Mouse (Mus musculus) liver, embryonic 12.5 days (tissue): ENCODE data around the gene Dcst2. TPM values are rescaled to one million over a fixed set of nuclear protein-coding genes. Genes with fewer than 3 reads are reported as not detected.
A peak's percentile ranks its signal among the peaks of the same experiment; 100 is the strongest.

Experiments
- ATAC-seq: fragments of 200-750 bp; cut with Nextera tagmentation; 2 replicates; pipeline ENCODE4 v1.8.0; 2017; ENCODE audit warnings: moderate number of reproducible peaks, mild to moderate bottlenecking, moderate library complexity
- H3K27ac ChIP-seq: fragments of 300-500 bp; sonication (generic); 2 replicates; pipeline ENCODE4 v1.5.1; 2016; ENCODE audit warnings: mild to moderate bottlenecking
- H3K27me3 ChIP-seq: fragments of 300-500 bp; sonication (generic); replicated peaks from 2 replicates; pipeline ENCODE4 v1.6.1; 2016; ENCODE audit warnings: mild to moderate bottlenecking, moderate library complexity
- H3K36me3 ChIP-seq: fragments of 300-500 bp; sonication (generic); 2 replicates; pipeline ENCODE4 v1.6.1; 2016; ENCODE audit warnings: mild to moderate bottlenecking, moderate library complexity
- H3K4me1 ChIP-seq: fragments of 300-500 bp; sonication (generic); 2 replicates; pipeline ENCODE4 v1.6.1; 2016
- H3K4me2 ChIP-seq: fragments of 300-500 bp; sonication (generic); 2 replicates; pipeline ENCODE4 v1.6.1; 2016; ENCODE audit warnings: mild to moderate bottlenecking, moderate library complexity
- H3K4me3 ChIP-seq: fragments of 300-500 bp; sonication (generic); 2 replicates; pipeline ENCODE4 v1.5.1; 2016; ENCODE audit warnings: mild to moderate bottlenecking, moderate library complexity
- H3K9ac ChIP-seq: fragments of 300-500 bp; sonication (generic); 2 replicates; pipeline ENCODE4 v1.6.1; 2016; ENCODE audit warnings: mild to moderate bottlenecking, moderate library complexity
- H3K9me3 ChIP-seq: fragments of 300-500 bp; sonication (generic); replicated peaks from 2 replicates; pipeline ENCODE4 v1.6.1; 2016; ENCODE audit warnings: mild to moderate bottlenecking, moderate library complexity
- WGBS: fragments of 180-500 bp; shearing (Covaris S2); methylation state at CpG from one replicate; pipeline ENCODE4 v1.1.7; 2016; ENCODE audit not compliant: insufficient replicate concordance; 5-methylcytosine and 5-hydroxymethylcytosine counted together
- polyA plus RNA-seq: library from polyadenylated mRNA; unstranded; fragments of >200 nt; fragmentation: Nextera tagmentation; extraction: Ambion mirVana; gene quantifications from 2 replicates; pipeline ENCODE4 v1.2.1, GENCODE M21; 2016

Dcst2 gene
- polyA plus RNA-seq, 1 experiment from 2014 or later, result 0.05 TPM

GRCm38 (mm10) chr3:89386438-89387420, 25.0 kb downstream of the Dcst2 start:
- no peak for ATAC-seq
- WGBS, result 57% methylated on average over 17 of the region's 17 CpGs
- Histone ChIP-seq H3K9ac (no peak overlapping the region), H3K27me3 (peaks cover 23% of the 10 kb centered on the region), H3K27ac (no peak overlapping the region), H3K9me3 (no peaks in the 10 kb centered on the region), H3K4me2 (peak overlapping the region; percentile 32), H3K36me3 (no peaks in the 10 kb centered on the region), H3K4me3 (0 out of 2 replicates have a peak overlapping the region, but pooled peaks have one; percentile 5), H3K4me1 (peaks cover 64% of the 10 kb centered on the region)

- peaks cover 73% of the 10 kb centered on the region for H3K4me1 ChIP-seq
- peak overlapping the region; percentile 32 for H3K4me2 ChIP-seq
- H3K27me3 ChIP-seq, result peaks cover 32% of the 10 kb centered on the region
- no peak overlapping the region for H3K9ac ChIP-seq
- no peaks in the 10 kb centered on the region for H3K36me3 ChIP-seq
- no peak overlapping the region for H3K27ac ChIP-seq
- H3K4me3 ChIP-seq, result no peak overlapping the region
- WGBS, result 67% methylated on average over 11 of the region's 11 CpGs
- no peaks in the 10 kb centered on the region for H3K9me3 ChIP-seq
- no peak for ATAC-seq
Observed at GRCm38 (mm10) chr3:89387632-89388031, 25.9 kb downstream of the Dcst2 start.

- Histone ChIP-seq H3K36me3 (no peaks in the 10 kb centered on the region), H3K4me2 (peak overlapping the region; percentile 32), H3K27ac (peak overlapping the region; percentile 49; the same call in 1 of the 2 replicates), H3K27me3 (peaks cover 37% of the 10 kb centered on the region), H3K4me3 (0 out of 2 replicates have a peak overlapping the region, but pooled peaks have one; percentile 6), H3K9me3 (no peaks in the 10 kb centered on the region), H3K4me1 (peaks cover 80% of the 10 kb centered on the region), H3K9ac (no peak overlapping the region)
- no peak for ATAC-seq
- 45% methylated on average over 11 of the region's 11 CpGs for WGBS
Observed at GRCm38 (mm10) chr3:89388134-89388881, 26.5 kb downstream of the Dcst2 start.

- no peak for ATAC-seq
- H3K27me3 ChIP-seq, result peaks cover 37% of the 10 kb centered on the region
- no peak overlapping the region for H3K4me3 ChIP-seq
- H3K36me3 ChIP-seq, result no peaks in the 10 kb centered on the region
- H3K27ac ChIP-seq, result peak overlapping the region; percentile 41; the same call in 1 of the 2 replicates
- 29% methylated on average over 6 of the region's 6 CpGs for WGBS
- H3K4me2 ChIP-seq, result peak overlapping the region; percentile 17; the same call in 1 of the 2 replicates
- no peak overlapping the region for H3K9ac ChIP-seq
- H3K4me1 ChIP-seq, result peaks cover 86% of the 10 kb centered on the region
- H3K9me3 ChIP-seq, result no peaks in the 10 kb centered on the region
Observed at GRCm38 (mm10) chr3:89388901-89389740, 27.3 kb downstream of the Dcst2 start.

GRCm38 (mm10) chr3:89390111-89390515, 28.3 kb downstream of the Dcst2 start:
- H3K4me3 ChIP-seq, result no peak overlapping the region
- H3K9ac ChIP-seq, result no peak overlapping the region
- peaks cover 37% of the 10 kb centered on the region for H3K27me3 ChIP-seq
- H3K4me1 ChIP-seq, result peaks cover 91% of the 10 kb centered on the region
- H3K9me3 ChIP-seq, result no peaks in the 10 kb centered on the region
- ATAC-seq, result no peak
- H3K4me2 ChIP-seq, result peak overlapping the region; percentile 98; the same call in 1 of the 2 replicates
- WGBS, result 61% methylated on average over 5 of the region's 5 CpGs
- H3K27ac ChIP-seq, result peak overlapping the region; percentile 70; the same call in 1 of the 2 replicates
- H3K36me3 ChIP-seq, result no peaks in the 10 kb centered on the region

GRCm38 (mm10) chr3:89390699-89391662, 29.2 kb downstream of the Dcst2 start:
- peak overlapping the region; percentile 67 for H3K9ac ChIP-seq
- no peaks in the 10 kb centered on the region for H3K9me3 ChIP-seq
- H3K27ac ChIP-seq, result peak overlapping the region; percentile 70
- peak overlapping the region; percentile 98 for H3K4me2 ChIP-seq
- 31% methylated on average over 19 of the region's 19 CpGs for WGBS
- H3K27me3 ChIP-seq, result peaks cover 31% of the 10 kb centered on the region
- peak overlapping the region; percentile 63 for H3K4me3 ChIP-seq
- peaks cover 91% of the 10 kb centered on the region for H3K4me1 ChIP-seq
- no peak for ATAC-seq
- H3K36me3 ChIP-seq, result no peaks in the 10 kb centered on the region

- under 1% methylated on average over 55 of the region's 56 CpGs for WGBS
- Histone ChIP-seq H3K9me3 (no peaks in the 10 kb centered on the region), H3K4me3 (peak overlapping the region; percentile 63), H3K4me1 (peaks cover 98% of the 10 kb centered on the region), H3K36me3 (no peaks in the 10 kb centered on the region), H3K27me3 (peaks cover 31% of the 10 kb centered on the region), H3K27ac (peak overlapping the region; percentile 70), H3K4me2 (peak overlapping the region; percentile 98), H3K9ac (peak overlapping the region; percentile 67)
- no peak for ATAC-seq
Observed at GRCm38 (mm10) chr3:89391663-89392511, 30.1 kb downstream of the Dcst2 start.

- Histone ChIP-seq H3K36me3 (no peaks in the 10 kb centered on the region), H3K27ac (peak overlapping the region; percentile 70), H3K4me2 (peak overlapping the region; percentile 98), H3K4me1 (peaks cover 90% of the 10 kb centered on the region), H3K4me3 (peak overlapping the region; percentile 63), H3K9ac (peak overlapping the region; percentile 67), H3K27me3 (peaks cover 31% of the 10 kb centered on the region), H3K9me3 (no peaks in the 10 kb centered on the region)
- ATAC-seq, result no peak
- WGBS, result under 1% methylated on average over 22 of the region's 24 CpGs
Observed at GRCm38 (mm10) chr3:89392871-89393311, 31.1 kb downstream of the Dcst2 start.

GRCm38 (mm10) chr3:89393605-89394004, 31.8 kb downstream of the Dcst2 start:
- Histone ChIP-seq H3K4me3 (peak overlapping the region; percentile 63), H3K27ac (peak overlapping the region; percentile 85), H3K4me2 (peak overlapping the region; percentile 98), H3K27me3 (peaks cover 31% of the 10 kb centered on the region), H3K9ac (peak overlapping the region; percentile 81), H3K36me3 (no peaks in the 10 kb centered on the region), H3K9me3 (no peaks in the 10 kb centered on the region), H3K4me1 (peaks cover 85% of the 10 kb centered on the region)
- ATAC-seq, result peak; percentile 93
- WGBS, result under 1% methylated on average over 15 of the region's 15 CpGs
